Mouse (Mus musculus) cerebellum, adult 2 months (tissue): ENCODE results near the gene Bloc1s4.

ENCODE experiments used
- CTCF ChIP-seq: fragments of 200-500 bp; IDR thresholded peaks from 2 replicates; pipeline ENCODE4 v1.5.1; 2011; ENCODE audit warnings: low read depth, mild to moderate bottlenecking, control low read depth, low read length, moderate library complexity, borderline replicate concordance; ENCODE audit not compliant: insufficient read depth
- POLR2A ChIP-seq: fragments of 200-500 bp; IDR thresholded peaks from 2 replicates; pipeline ENCODE4 v1.6.1; 2011; ENCODE audit warnings: low read length, control low read depth, borderline replicate concordance; ENCODE audit not compliant: insufficient read depth

GRCm38 (mm10) chr5:36776021-36776575, 27.6 kb upstream of the Bloc1s4 start:
- TF ChIP-seq CTCF (no peak), POLR2A (no peak)
